Mouse (Mus musculus): ENCODE measurements around the gene Fezf1. TPM values are rescaled to one million over a fixed set of nuclear protein-coding genes. Genes with fewer than 3 reads are reported as not detected.

Fezf1 gene
- polyA plus RNA-seq, 1 experiment from 2014 or later: not detected

- peak; percentile 42 for DNase-seq (ENCODE audit: low spot score)
- peaks cover 77% of the 10 kb centered on the region for H3K27me3 ChIP-seq (ENCODE audit: control insufficient read depth, insufficient read depth, low read length)
- no peaks in the 10 kb centered on the region for H3K4me1 ChIP-seq (replicated peaks; ENCODE audit: control insufficient read depth, insufficient read depth, low read length)
- H3K9ac ChIP-seq (ENCODE audit: low read depth, low read length): no peak overlapping the region
- no peak overlapping the region for H3K4me2 ChIP-seq (replicated peaks; ENCODE audit: low read depth, low read length)
- 15% methylated on average over 9 of the region's 9 CpGs for WGBS
- no peaks in the 10 kb centered on the region for H3K9me3 ChIP-seq (ENCODE audit: control insufficient read depth, low read length)
- no peak for ATAC-seq (ENCODE audit: low FRiP score)
- no peak overlapping the region for H3K27ac ChIP-seq (ENCODE audit: low read depth, low read length)
- H3K4me3 ChIP-seq (ENCODE audit: low read depth, low read length): no peak overlapping the region
- H3K36me3 ChIP-seq (ENCODE audit: control insufficient read depth, insufficient read depth, low read length): no peaks in the 10 kb centered on the region
Observed at GRCm38 (mm10) chr6:23245121-23245520, 3.0 kb downstream of the Fezf1 start.

GRCm38 (mm10) chr6:23243821-23244760 is 4.1 kb downstream of the Fezf1 start:
- Histone ChIP-seq H3K4me2 (replicated peaks; ENCODE audit: low read depth, low read length) (no peak overlapping the region), H3K36me3 (ENCODE audit: control insufficient read depth, insufficient read depth, low read length) (no peaks in the 10 kb centered on the region), H3K4me3 (ENCODE audit: low read depth, low read length) (no peak overlapping the region), H3K27me3 (ENCODE audit: control insufficient read depth, insufficient read depth, low read length) (peaks cover 66% of the 10 kb centered on the region), H3K27ac (ENCODE audit: low read depth, low read length) (no peak overlapping the region), H3K9me3 (ENCODE audit: control insufficient read depth, low read length) (no peaks in the 10 kb centered on the region), H3K4me1 (replicated peaks; ENCODE audit: control insufficient read depth, insufficient read depth, low read length) (no peaks in the 10 kb centered on the region), H3K9ac (ENCODE audit: low read depth, low read length) (no peak overlapping the region)
- DNase-seq (ENCODE audit: low spot score) (peak; percentile 46), ATAC-seq (ENCODE audit: low FRiP score) (0 out of 2 replicates have a peak, but pooled peaks have one; percentile 25)
- 3% methylated on average over 15 of the region's 15 CpGs for WGBS

GRCm38 (mm10) chr6:23211499-23211898 is 36.7 kb downstream of the Fezf1 start:
- Histone ChIP-seq H3K4me1 (replicated peaks; ENCODE audit: control insufficient read depth, insufficient read depth, low read length) (no peaks in the 10 kb centered on the region), H3K36me3 (ENCODE audit: control insufficient read depth, insufficient read depth, low read length) (no peaks in the 10 kb centered on the region), H3K4me3 (ENCODE audit: low read depth, low read length) (no peak overlapping the region), H3K4me2 (replicated peaks; ENCODE audit: low read depth, low read length) (no peak overlapping the region), H3K9ac (ENCODE audit: low read depth, low read length) (no peak overlapping the region), H3K27me3 (ENCODE audit: control insufficient read depth, insufficient read depth, low read length) (no peaks in the 10 kb centered on the region), H3K9me3 (ENCODE audit: control insufficient read depth, low read length) (no peaks in the 10 kb centered on the region), H3K27ac (ENCODE audit: low read depth, low read length) (no peak overlapping the region)
- ATAC-seq (ENCODE audit: low FRiP score): no peak
- DNase-seq (ENCODE audit: low spot score): no peak
- 59% methylated on average over 3 of the region's 3 CpGs for WGBS

GRCm38 (mm10) chr6:23207791-23208190 is 40.4 kb downstream of the Fezf1 start:
- WGBS: 60% methylated on average over 4 of the region's 4 CpGs
- no peaks in the 10 kb centered on the region for H3K27me3 ChIP-seq (ENCODE audit: control insufficient read depth, insufficient read depth, low read length)
- peak; percentile 38; the same call in 1 of the 2 replicates for ATAC-seq (ENCODE audit: low FRiP score)
- H3K36me3 ChIP-seq (ENCODE audit: control insufficient read depth, insufficient read depth, low read length): no peaks in the 10 kb centered on the region
- no peak overlapping the region for H3K4me3 ChIP-seq (ENCODE audit: low read depth, low read length)
- H3K4me1 ChIP-seq (replicated peaks; ENCODE audit: control insufficient read depth, insufficient read depth, low read length): no peaks in the 10 kb centered on the region
- no peak overlapping the region for H3K27ac ChIP-seq (ENCODE audit: low read depth, low read length)
- no peak overlapping the region for H3K9ac ChIP-seq (ENCODE audit: low read depth, low read length)
- no peak overlapping the region for H3K4me2 ChIP-seq (replicated peaks; ENCODE audit: low read depth, low read length)
- H3K9me3 ChIP-seq (ENCODE audit: control insufficient read depth, low read length): no peaks in the 10 kb centered on the region
- no peak for DNase-seq (ENCODE audit: low spot score)

GRCm38 (mm10) chr6:23202630-23203029 is 45.5 kb downstream of the Fezf1 start:
- H3K9me3 ChIP-seq (ENCODE audit: control insufficient read depth, low read length): no peaks in the 10 kb centered on the region
- H3K27ac ChIP-seq (ENCODE audit: low read depth, low read length): no peak overlapping the region
- H3K4me3 ChIP-seq (ENCODE audit: low read depth, low read length): no peak overlapping the region
- no peak overlapping the region for H3K4me2 ChIP-seq (replicated peaks; ENCODE audit: low read depth, low read length)
- H3K4me1 ChIP-seq (replicated peaks; ENCODE audit: control insufficient read depth, insufficient read depth, low read length): no peaks in the 10 kb centered on the region
- H3K27me3 ChIP-seq (ENCODE audit: control insufficient read depth, insufficient read depth, low read length): no peaks in the 10 kb centered on the region
- WGBS: 87% methylated on average over 11 of the region's 11 CpGs
- ATAC-seq (ENCODE audit: low FRiP score): no peak
- no peak for DNase-seq (ENCODE audit: low spot score)
- no peaks in the 10 kb centered on the region for H3K36me3 ChIP-seq (ENCODE audit: control insufficient read depth, insufficient read depth, low read length)
- H3K9ac ChIP-seq (ENCODE audit: low read depth, low read length): no peak overlapping the region

Other genes with a start within 250 kb of the Fezf1 start
- 1.8 and 2.0 TPM in 2 replicates for gene Aass, start 115.4 kb downstream of the Fezf1 start, polyA plus RNA-seq (2014; fragmentation: Nextera tagmentation; extraction: Ambion mirVana)

Data from hindbrain, embryonic 11.5 days (tissue).